Mouse (Mus musculus) layer of hippocampus, adult 18-20 months (tissue): ENCODE data around the gene Arhgef26. TPM values are rescaled to one million over a fixed set of nuclear protein-coding genes. Genes with fewer than 3 reads are reported as not detected.

Source experiments
- DNase-seq, 2 experiments: peaks; one replicate each; pipeline ENCODE4 v3.0.0; 2022; ENCODE audit warnings: low spot score in 2 of 2
- total RNA-seq, 2 experiments: library from RNA; stranded (reverse); gene quantifications; 2 replicates each; pipeline ENCODE4 v1.2.3; 2021

Arhgef26 gene
- total RNA-seq, 2 experiments from 2014 or later: 56.5 to 59.5 TPM

DNA sequence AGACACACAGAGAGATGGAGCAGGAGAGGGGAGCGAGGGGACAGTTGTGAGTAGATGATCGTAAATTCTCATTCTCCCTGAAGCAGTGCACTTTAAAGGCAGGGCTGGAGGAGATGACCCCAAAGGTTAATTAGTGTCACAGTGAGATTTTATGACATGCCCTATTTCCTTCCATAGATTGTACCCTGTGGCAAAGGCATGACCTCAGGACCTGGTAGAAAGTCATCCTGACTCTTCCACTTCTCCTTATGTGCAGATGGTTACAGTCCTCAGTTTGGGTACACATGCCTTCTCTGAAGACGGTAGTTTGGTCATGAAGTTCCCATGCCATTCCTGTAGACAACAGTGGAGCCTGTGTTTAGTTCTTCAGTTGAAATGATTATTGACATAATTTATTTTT, 42.3 kb downstream of the Arhgef26 start:
- DNase-seq: no peak

DNA sequence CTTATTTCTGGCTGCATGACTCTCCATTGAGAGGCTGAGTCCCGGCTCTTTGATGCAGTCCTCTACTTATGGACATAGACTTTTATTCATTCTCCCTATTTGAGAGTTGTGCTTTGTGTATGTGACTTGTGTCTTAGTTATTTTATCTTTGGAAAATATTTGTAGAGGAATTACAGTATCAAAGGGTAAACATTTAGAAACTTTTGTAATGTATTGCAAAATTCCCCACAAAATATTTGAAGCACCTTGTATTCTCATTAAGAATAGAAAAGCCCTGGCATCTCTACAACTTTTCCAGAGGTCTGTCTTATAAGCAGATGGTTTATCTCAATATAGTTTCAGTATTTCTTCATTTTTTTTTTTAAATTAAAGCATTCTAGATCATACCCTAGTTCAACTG, 44.7 kb downstream of the Arhgef26 start:
- DNase-seq: no peak

DNA sequence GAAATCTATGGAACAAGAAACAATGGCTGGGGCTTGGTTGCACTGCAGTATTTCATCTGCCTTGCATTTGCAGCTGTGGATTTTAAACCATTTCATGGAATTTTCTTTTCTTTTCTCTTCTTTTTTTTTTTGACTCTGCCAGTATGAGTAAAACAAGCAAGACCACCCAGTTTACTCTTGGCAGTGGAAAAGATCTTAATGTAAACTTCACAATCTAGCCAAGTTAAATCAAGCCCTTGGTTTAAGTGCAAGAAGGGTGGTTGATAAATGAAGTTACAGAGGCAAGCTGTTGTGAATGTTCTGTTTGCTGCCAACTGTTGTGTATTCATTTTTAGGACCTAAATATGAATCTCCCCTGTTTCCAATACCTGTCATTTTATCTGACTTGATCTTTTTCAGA, 54.5 kb downstream of the Arhgef26 start:
- no peak for DNase-seq

DNA sequence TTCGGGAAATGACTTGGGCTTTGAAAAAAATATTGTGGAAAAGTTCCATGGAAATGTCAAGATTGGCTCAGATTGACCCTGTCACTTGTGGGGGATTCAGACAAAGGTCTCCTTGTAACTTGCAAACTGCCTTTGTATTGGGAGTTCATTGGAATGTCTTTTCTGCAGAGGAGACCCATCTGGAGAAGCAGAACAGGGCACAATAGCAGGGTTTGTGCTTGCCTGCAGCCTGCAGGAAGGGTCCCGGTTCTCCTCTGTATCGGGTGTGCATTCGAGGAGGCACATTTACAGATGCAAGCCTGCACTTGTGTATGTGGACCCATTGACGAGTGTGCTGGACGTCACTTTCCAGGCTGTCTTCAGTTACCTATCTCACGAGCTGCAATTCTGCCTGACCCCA, 56.1 kb downstream of the Arhgef26 start:
- DNase-seq: no peak

DNA sequence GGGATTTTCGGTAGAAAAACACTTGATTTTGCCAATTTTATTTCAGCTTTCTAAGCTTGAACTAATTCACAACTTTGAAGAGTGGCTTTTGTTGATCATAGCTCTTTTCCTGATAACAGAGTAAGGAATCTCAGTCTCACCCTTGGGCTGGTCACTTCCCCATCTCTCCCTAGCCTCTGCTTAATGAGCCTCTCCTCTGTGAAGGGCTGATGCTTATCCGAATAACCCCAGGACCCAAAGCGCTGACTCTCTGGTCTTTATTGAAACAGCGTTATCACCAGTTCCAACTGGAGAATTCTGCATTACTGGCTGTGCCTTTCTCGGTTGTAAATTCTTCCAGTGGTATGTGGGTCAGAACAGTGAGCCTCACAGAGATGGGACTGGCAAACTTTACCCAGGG, 57.2 kb downstream of the Arhgef26 start:
- no peak for DNase-seq

DNA sequence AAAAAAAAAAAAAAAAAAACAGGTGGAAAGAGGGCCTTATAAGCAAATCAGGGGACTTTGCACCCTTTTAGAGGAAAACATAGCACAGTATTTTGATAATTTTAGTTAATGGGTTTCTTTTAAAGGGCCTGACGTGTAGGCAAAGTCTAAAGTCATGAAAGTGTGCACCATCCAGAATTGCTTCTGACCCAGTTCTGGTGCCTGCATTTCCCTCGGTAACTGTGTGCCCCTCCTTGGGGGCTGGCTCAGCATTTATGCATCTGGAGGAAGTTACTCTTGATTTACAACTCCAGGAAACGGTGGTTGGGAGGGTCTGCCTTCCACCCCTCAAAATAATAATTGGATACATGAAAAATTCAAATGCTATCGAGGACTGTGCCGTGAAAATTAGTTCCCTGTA, 58.0 kb downstream of the Arhgef26 start:
- DNase-seq: no peak

DNA sequence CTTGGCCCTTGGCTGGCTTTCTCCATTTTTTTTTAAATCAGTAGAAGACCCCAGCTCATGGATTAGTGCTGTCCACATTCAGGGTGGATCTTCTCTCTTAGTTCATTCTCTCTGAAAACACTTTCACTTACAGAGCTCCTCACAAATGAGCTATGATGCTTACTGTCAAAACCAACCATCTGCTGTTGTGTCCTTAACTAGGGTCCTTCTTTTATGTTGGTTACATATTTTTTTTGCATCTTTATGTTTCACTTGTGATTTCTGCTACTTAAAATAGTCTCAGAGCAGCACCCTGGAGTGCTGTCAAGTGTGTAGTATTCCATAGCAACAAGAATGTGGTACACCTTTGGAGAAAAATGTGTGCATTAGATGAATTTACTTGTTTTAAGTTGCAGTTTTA, 60.0 kb downstream of the Arhgef26 start:
- DNase-seq: no peak

DNA sequence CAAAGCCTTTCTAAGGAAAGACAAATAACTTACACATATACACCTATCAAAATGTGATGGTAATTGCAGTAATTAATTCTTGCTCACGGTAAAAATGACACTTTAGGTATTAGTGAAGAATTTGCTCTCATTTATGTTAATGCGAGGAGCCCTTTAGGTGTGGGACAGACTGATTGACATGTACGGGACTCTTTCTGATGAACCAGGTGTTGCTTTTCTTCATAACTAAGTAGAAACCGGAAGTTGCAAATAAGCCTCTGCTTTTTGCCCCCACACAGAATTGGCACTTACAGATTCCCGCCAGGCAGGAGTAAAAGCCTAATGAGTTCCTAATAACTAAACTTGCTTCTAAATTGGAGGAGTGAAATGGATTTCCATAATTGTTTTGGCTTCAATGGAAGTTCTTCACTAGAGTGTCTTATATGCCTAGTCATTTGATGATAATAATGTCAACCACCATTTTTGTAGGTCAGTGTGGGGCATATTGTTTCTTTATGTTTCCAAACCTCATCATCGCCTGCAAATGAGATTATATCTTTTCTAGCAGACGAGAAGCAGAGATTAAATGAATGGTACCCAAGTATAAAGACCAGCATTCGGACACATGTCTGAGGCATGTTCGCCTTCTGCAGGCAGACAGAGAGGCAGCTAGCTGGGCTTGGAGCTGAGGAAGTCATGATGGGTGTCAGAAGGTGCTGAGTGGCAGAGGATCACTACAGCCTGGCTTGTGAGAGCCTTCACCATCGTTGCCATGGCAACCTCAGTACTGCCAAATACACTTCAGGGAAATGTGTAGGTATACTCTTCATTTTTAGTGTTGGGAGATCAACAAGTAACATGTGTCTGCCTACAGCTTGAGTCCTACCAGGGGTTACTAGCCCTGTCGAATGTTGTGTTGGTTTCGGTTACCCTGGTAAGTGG, 61.9 kb downstream of the Arhgef26 start:
- no peak for DNase-seq

DNA sequence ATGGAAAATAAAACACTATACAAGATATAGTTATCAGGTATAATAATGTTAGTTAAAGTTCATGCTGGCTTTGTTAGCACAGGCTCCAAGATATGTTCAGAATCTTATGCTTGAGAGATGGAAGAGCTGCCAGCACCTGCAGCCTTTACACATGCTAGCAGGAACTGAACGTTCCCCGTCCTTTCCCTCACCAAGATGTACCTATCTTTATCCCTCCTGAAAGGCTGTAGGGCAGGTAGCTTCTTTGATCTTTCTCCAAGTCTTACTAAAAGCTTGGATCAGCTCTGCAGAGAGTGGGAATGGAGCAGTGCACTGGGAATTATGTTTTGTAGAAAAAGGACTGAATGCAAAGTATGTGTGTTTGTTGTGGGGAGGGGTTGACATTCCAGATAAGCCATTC, 64.3 kb downstream of the Arhgef26 start:
- no peak for DNase-seq

DNA sequence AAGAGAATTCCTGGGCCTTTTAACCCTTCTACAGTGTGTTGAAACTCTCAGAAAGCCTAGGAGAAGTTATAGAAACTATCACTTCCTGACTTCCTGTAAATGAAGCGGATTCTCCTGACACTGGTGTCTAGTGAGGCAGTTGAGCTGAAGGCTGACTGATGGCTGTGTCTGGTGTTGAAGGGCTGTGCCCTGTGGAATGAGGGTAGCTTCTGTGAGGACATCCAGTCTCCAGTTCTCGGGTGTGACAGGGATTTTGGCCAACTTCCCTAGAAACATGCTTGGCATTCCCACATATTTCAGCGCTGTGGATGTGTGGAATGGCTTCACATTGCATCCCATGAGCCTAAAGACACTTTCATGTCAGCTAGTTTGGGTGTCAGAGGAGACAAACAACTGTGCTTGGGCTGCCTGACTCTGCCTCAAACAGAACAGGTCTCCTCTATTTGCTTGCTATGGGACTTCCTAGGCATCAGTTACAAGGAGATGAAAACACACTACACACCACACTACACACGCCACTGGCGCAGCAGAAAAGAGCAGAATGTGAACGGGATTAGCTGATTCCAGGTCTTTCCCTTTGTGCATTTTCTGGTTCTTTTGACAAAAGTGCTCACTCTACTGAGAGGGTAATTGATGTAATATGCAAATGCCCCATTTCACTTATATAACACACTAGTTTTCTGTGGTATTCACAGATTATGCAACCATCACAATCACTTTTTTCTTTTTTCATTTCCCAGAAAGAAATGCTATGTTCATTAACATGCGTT, 66.5 kb downstream of the Arhgef26 start:
- no peak for DNase-seq

DNA sequence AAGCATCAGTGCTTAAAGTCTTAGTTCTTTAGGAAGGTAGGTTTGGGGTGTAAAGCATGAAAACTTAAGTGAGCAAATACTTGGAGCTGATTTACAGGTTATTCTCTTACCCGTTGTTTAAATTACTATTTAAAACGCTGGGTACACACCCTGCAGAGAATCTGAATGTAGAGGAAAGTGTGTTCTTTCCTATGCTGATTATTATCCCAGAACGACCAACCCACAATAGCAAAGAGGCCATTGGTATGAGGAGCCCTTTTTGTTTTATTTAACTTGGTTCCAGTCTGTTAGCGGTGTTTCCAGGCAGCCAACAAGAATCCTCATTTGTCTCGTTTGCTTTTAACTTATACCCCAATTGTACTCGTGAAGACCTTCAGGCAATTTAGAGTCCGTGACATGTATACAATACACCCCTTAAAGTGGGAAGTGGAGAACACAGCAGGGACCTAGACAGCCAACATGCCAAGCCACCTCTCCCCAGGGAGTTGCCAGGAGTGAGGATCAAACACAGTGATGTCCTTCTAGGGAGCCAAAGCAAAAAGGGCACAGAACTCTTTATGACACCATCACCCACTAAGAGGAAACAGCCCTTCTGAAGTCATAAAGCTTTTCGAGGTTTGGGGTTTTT, 71.5 kb downstream of the Arhgef26 start:
- DNase-seq: no peak

DNA sequence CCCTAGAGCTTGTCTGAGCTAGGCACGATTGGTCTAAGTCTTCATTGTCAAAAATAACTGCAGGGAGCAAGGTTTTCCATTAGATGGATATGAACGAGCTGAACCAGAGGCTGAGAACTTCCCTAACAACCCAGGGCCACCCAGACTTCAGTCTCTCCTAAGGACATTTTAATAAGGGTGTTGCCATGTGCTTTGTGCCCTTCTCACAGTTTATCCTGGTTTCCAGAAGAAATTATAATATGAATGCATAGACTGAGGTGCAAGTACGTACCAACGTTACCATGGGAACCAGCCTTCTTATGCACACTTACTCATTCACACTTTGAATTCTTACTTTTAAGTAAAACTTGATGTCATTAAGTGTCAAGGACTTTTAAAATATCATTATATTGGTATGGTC, 72.3 kb downstream of the Arhgef26 start:
- no peak for DNase-seq

DNA sequence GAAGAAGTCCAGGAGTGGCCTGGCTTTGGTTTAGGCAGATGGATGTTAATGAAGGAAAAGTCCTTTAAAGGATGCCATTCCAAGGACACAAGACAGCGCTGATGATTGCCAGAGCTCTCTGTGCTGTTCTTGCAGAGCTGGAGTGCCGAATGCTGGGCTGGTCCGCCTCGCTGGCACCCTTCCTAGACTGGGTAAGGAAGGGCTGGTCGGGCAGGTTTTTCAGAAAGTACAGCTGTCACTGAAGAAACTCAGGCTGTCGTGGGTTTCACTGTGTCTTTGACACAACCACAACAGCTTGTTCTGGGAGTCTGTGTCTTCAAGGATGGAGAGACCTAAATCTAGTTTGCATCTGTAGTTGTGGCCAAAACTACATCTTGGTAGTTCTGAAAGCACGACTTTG, 74.6 kb downstream of the Arhgef26 start:
- peak; percentile 63 to 86 for DNase-seq

DNA sequence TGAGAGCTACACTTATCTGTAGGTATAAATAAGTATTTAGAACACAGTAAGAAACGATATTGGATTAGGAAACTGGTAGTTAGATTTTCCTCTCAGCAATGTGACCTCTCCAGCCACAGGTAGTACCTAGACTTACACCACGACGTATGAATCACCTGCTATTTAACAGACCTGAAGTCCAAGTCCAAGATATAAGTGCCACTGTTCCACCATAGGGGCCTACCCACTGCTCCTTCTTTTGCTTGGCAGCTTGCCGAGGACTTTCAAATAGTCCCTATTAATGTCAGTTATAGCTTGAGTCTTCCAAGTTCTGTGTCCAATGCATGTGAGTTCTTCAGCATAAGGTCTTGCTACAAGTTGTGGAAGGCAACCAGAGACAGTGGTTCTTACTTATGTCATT, 76.8 kb downstream of the Arhgef26 start:
- DNase-seq: no peak

DNA sequence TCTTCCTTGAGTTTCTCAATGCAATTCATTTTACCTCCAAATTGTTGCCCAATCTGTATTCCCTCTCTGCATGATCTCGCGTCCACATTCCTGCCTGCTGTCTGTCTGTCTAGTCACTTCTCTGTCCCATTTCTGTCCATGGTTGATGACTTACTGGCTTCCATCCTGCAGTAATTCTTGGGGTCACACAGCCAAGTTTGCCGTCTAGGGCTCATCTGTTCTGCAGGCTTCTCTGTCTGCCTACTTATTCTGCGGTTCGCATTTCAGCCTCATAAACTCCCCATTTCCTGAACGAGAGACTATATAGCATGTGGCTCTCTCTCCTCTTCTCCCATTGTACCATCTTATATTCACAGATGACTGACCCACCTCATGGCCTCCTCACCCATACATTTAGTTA, 79.3 kb downstream of the Arhgef26 start:
- no peak for DNase-seq

DNA sequence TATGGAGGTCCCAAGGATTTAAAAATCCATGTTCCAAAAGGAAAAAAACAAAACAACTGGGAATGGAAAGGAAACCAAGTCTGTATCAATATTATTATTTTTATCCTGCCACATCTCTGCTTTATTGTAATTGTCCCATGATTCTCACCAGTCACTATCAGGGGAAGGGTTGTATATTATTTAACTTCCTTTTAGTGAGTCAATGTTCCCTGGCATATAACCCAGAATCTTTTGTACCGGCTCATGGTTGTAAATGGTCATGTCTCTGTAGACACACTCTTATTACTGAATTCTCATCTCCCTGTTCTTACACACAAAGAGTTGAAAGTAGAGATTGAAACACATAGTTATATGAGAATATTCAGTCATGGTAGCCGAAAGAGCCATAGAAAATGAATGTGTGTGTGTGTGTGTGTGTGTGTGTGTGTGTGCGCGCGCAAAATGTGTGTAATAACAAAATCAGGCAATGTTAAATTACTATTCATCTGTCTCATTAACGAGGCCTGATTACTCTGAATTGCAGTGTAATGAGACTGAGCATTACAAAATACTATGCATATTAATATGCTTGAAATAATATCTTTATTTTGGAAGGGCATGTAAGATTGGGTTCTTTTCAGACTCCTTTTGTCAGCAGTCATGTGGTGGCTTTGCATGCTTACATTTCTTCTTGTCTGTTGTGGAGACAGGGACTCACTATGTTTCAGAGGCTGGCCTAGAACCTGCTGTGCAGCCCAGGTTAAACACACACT, 80.4 kb downstream of the Arhgef26 start:
- no peak for DNase-seq

DNA sequence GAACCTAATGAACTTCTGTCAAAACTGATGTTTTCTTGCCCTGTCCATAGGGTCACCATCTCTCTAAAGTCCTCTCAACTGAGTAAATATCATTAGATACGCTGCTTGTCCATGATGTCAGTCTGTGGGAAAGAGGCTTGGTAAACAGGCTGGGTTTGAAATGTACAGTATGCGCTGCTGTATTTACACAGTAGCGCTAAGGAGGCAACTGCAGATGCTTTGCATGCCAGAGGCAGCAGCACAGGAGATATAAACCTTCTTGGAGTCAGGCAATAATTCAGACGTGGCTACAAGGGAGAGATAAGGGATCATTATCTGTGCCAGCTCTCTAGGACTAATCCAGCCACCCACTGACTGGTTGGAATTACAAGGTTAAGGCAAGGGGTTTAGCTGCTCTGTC, 95.5 kb downstream of the Arhgef26 start:
- DNase-seq: no peak

DNA sequence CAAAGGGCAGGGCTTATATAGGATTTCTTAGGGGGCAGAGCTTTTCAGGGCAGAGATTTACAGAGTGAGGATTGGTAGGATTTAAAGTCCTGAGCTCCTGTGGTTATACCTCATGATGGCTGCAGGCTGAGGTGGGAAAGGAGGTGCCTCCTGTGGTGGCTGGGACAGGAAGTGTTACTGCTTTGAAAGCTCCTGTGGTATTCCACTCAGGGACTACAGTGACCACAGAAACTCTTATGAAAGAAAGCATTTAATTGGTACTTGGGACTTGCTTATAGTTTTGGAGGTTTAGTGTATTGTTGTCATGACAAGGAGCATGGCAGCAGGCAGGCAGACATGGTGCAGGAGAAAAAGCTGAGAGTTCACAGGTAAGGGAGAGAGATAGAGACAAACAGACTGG, 97.8 kb downstream of the Arhgef26 start:
- DNase-seq: no peak

DNA sequence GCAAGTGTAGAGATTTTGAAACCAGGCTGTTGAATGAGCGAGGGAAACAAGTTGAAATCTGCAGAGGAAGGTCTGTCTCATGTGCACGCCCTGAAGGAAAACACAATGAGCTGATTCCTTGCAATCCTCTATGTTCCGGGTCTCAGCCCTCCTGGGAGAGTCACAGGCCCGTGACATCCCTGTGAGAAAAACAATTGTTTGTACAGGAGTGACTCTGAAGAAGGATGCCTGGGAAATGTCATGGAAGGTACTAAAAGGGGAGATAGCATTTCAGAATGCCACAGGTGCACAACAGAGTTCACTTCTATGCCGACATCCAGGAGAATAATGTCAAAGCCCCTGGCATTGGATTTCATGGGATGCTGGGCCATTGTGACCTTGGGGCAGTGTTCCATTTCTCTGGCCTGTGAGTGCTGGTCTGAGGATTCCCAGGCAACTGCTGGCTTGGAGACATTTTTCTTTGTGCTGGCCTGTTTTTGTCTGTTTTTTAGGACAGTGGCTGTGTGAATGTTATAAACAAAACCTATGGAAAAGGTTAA, 102.4 kb downstream of the Arhgef26 start:
- DNase-seq: no peak

DNA sequence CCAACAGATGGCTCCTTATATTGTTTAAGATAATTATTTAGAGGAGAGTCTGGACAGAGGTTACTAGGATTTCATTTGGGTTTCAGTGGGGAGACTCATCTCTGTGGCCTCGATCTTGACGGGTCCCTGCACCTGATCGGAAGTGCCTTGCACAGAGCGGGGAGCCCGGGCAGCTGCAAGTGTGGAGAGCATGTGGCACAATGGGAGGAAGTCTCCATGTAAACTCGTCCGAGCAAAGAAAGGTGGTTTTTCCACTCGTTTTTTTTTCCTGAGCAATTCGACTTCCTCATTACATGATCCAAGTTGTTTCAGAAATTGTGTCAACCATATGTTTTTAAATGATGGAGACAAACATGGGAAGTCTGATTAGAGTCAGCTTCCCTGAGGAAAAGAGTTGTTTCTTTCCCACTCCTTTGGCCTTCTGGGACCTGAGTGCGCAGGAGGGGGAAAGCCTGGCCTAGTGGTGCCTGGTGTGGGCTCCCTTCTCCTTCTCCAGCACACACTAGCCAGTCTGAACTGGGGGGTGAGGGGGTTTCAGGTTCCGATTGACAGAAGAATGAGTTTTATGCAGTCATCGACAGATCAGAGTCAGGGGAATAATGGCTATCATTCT, 105.5 kb downstream of the Arhgef26 start:
- no peak for DNase-seq

DNA sequence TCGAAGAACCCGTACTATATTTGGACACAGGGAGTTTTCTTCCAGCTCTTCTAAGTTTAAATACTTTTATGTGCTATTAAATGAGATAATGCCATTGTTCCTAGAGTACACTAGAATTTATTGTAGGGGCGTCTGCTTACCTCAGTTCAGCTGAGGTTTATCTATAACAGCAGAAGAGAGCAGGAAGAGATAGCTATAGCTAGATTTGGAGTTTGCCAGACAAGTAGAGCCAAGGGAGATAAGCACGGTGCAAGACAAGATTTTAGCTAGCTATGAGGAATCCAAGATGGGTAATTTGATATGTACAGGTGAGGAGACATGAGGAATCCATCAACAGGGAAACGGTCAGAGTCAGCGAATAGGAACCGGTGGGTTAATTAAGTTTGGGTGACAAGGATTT, 108.1 kb downstream of the Arhgef26 start:
- no peak for DNase-seq
